17 mouse cellular contexts compared by ENCODE assay signal in genomic region chr7:142478001-142478400, GRCm38 (mm10). TPM values are rescaled to one million over a fixed set of nuclear protein-coding genes. Genes with fewer than 3 reads are reported as not detected.
DNase-seq lines count a peak whose midpoint lies in the region; ATAC-seq and TF ChIP-seq lines count a peak whose summit lies in the region.
"Had no signal": no experiment of that assay in that cellular context is flagged by ENCODE, and none has a peak within 500 bp of the region (broad histone marks: within the 10 kb centered on the region; RNA-seq: fewer than 3 reads in every experiment).

No protein-coding gene starts in this region.

- WGBS in heart, adult 2 months: 71% methylated on average over 6 of the region's 6 CpGs
- WGBS in kidney, postnatal 0 days: 81% methylated on average over 6 of the region's 6 CpGs
- WGBS in kidney, adult 2 months: 92% methylated on average over 6 of the region's 6 CpGs
- WGBS in stomach, embryonic 14.5 days: 89% methylated on average over 6 of the region's 6 CpGs

- H3K4me1 ChIP-seq in heart, adult 2 months (ENCODE audit: control insufficient read depth, insufficient read depth, low read length): peaks cover 11% of the 10 kb centered on the region
- peaks cover 22% of the 10 kb centered on the region for H3K4me1 ChIP-seq in kidney, postnatal 0 days (replicated peaks; ENCODE audit: insufficient read depth, low read length)
- H3K4me1 ChIP-seq in kidney, adult 2 months (ENCODE audit: control insufficient read depth, insufficient read depth, low read length): no peaks in the 10 kb centered on the region
- H3K4me1 ChIP-seq in embryonic fibroblast, embryonic 13.5 days (ENCODE audit: control insufficient read depth, insufficient read depth, low read length): peaks cover 22% of the 10 kb centered on the region
- H3K4me1 ChIP-seq in stomach, embryonic 14.5 days (ENCODE audit: control insufficient read depth, insufficient read depth, low read length): peaks cover 62% of the 10 kb centered on the region

- no peaks in the 10 kb centered on the region for H3K27me3 ChIP-seq in heart, adult 2 months (ENCODE audit: control insufficient read depth, insufficient read depth, low read length)
- no peaks in the 10 kb centered on the region for H3K27me3 ChIP-seq in kidney, postnatal 0 days (ENCODE audit: insufficient read depth, low read length)
- no peaks in the 10 kb centered on the region for H3K27me3 ChIP-seq in kidney, adult 2 months (replicated peaks; ENCODE audit: control insufficient read depth, insufficient read depth, low read length)
- H3K27me3 ChIP-seq in stomach, embryonic 14.5 days (ENCODE audit: control insufficient read depth, insufficient read depth, low read length): no peaks in the 10 kb centered on the region
- H3K27me3 ChIP-seq: hindbrain, embryonic 15.5 days; Patski had no signal

- H3K36me3 ChIP-seq in heart, adult 2 months (ENCODE audit: control insufficient read depth, insufficient read depth, low read length): no peaks in the 10 kb centered on the region
- no peaks in the 10 kb centered on the region for H3K36me3 ChIP-seq in kidney, postnatal 0 days (ENCODE audit: insufficient read depth, low read length)
- no peaks in the 10 kb centered on the region for H3K36me3 ChIP-seq in kidney, adult 2 months (ENCODE audit: control insufficient read depth, insufficient read depth, low read length)
- H3K36me3 ChIP-seq in stomach, embryonic 14.5 days (ENCODE audit: control insufficient read depth, insufficient read depth, low read length): peaks cover 8% of the 10 kb centered on the region; the same call in 1 of the 2 replicates
- H3K36me3 ChIP-seq: hindbrain, embryonic 15.5 days had no signal

- no peaks in the 10 kb centered on the region for H3K79me2 ChIP-seq in heart, adult 2 months (replicated peaks; ENCODE audit: control insufficient read depth, insufficient read depth, low read length)

- peak overlapping the region; percentile 80 for H3K27ac ChIP-seq in heart, adult 2 months
- no peak overlapping the region for H3K27ac ChIP-seq in kidney, postnatal 0 days
- H3K27ac ChIP-seq in kidney, adult 2 months (ENCODE audit: insufficient read depth, low read depth, low read length): no peak overlapping the region
- H3K27ac ChIP-seq in embryonic fibroblast, embryonic 13.5 days (ENCODE audit: insufficient read depth, low read length): peak overlapping the region; percentile 55; the same call in 1 of the 2 replicates
- H3K27ac ChIP-seq in stomach, embryonic 14.5 days (ENCODE audit: low read length): peak overlapping the region; percentile 97; the same call in 1 of the 2 replicates
- H3K27ac ChIP-seq: hindbrain, embryonic 15.5 days had no signal

- TF ChIP-seq POLR2A in heart, adult 2 months (IDR thresholded peaks at IDR 0.05; ENCODE audit: insufficient read depth, low read depth, low read length): no peak
- TF ChIP-seq POLR2A in kidney, adult 2 months (IDR thresholded peaks at IDR 0.05; ENCODE audit: low read depth, low read length): no peak
- TF ChIP-seq POLR2A in embryonic fibroblast, embryonic 13.5 days (IDR thresholded peaks at IDR 0.05; ENCODE audit: low read depth, low read length): no peak

- peak in 1 of 2 experiments; percentile 27 for DNase-seq in heart, adult 2 months
- no peak for DNase-seq in heart, adult 8-10 months (ENCODE audit: low spot score)
- no peak for DNase-seq in kidney, postnatal 0 days (ENCODE audit: low spot score)
- DNase-seq in kidney, adult 2 months: no peak
- DNase-seq in neural tube, embryonic 10.5 days (ENCODE audit: extremely low spot score, low spot score): no peak
- DNase-seq: cerebellum, adult 18-20 months; kidney, postnatal 14 days; thymus, postnatal 25 days had no signal

- peak overlapping the region; percentile 43 for H3K9ac ChIP-seq in heart, adult 2 months (ENCODE audit: low read depth, low read length)
- no peak overlapping the region for H3K9ac ChIP-seq in kidney, postnatal 0 days (ENCODE audit: low read depth, low read length)
- no peak overlapping the region for H3K9ac ChIP-seq in stomach, embryonic 14.5 days (replicated peaks; ENCODE audit: low read depth, low read length)
- H3K9ac ChIP-seq: hindbrain, embryonic 15.5 days had no signal

- no peaks in the 10 kb centered on the region for H3K9me3 ChIP-seq in kidney, postnatal 0 days (replicated peaks; ENCODE audit: low read length)
- H3K9me3 ChIP-seq in stomach, embryonic 14.5 days (ENCODE audit: control insufficient read depth, low read depth, low read length): no peaks in the 10 kb centered on the region
- H3K9me3 ChIP-seq: hindbrain, embryonic 15.5 days had no signal

- TF ChIP-seq CTCF in heart, adult 2 months (IDR thresholded peaks at IDR 0.05): no peak
- TF ChIP-seq CTCF in kidney, postnatal 0 days (IDR thresholded peaks at IDR 0.05; ENCODE audit: low read depth): no peak
- no peak for TF ChIP-seq CTCF in kidney, adult 2 months (conservative IDR thresholded peaks at IDR 0.05; ENCODE audit: insufficient read depth, insufficient read length, low read depth, low read length)
- TF ChIP-seq CTCF in embryonic fibroblast, embryonic 13.5 days (IDR thresholded peaks at IDR 0.05; ENCODE audit: borderline replicate concordance, insufficient read depth, low read length): no peak

- H3K4me2 ChIP-seq in kidney, postnatal 0 days (ENCODE audit: low read length): peak overlapping the region; percentile 41
- H3K4me2 ChIP-seq in stomach, embryonic 14.5 days (replicated peaks; ENCODE audit: low read depth, low read length): peak overlapping the region; percentile 70
- H3K4me2 ChIP-seq: hindbrain, embryonic 15.5 days had no signal

- intact Hi-C loops in heart, adult 2 months (cut with DNase I): loop anchor here (5.0 kb wide), 1 partner anchor 36 kb away; the partner anchor contains the start of gene Tnni2

- no peak for TF ChIP-seq EP300 in heart, adult 2 months (IDR thresholded peaks at IDR 0.05; ENCODE audit: insufficient read depth, low read depth, low read length)

- H3K4me3 ChIP-seq in heart, adult 2 months: peak overlapping the region; percentile 41
- no peak overlapping the region for H3K4me3 ChIP-seq in kidney, postnatal 0 days (replicated peaks; ENCODE audit: low read depth, low read length)
- no peak overlapping the region for H3K4me3 ChIP-seq in kidney, adult 2 months (ENCODE audit: insufficient read depth, low read depth, low read length)
- no peak overlapping the region for H3K4me3 ChIP-seq in embryonic fibroblast, embryonic 13.5 days (ENCODE audit: insufficient read depth, low read length)
- H3K4me3 ChIP-seq in stomach, embryonic 14.5 days (ENCODE audit: low read depth, low read length): peak overlapping the region; percentile 38; the same call in 1 of the 2 replicates
- H3K4me3 ChIP-seq: hindbrain, embryonic 15.5 days had no signal

- ATAC-seq in kidney, postnatal 0 days (replicated peaks; ENCODE audit: low FRiP score, low read depth): no peak
- no peak for ATAC-seq in stomach, embryonic 14.5 days (ENCODE audit: insufficient number of reproducible peaks, insufficient read depth, low FRiP score, low read depth)
- ATAC-seq in activated CD4-positive, CD25-positive, alpha-beta regulatory T cell, adult 4 months: no peak
- ATAC-seq: Patski had no signal

RNA-seq across cellular contexts. Expression of gene Lsp1, which starts 17.4 kb away (rescaled TPM):
- 10 to 100 TPM; 28.4 to 35.0 TPM for total RNA-seq in heart, adult 2 months (2021)
- 96.6 and 107 TPM in 2 replicates for polyA plus RNA-seq in heart, adult 2 months (2012; rRNA removed)
- total RNA-seq in heart, adult 8-10 months (2022): 10 to 100 TPM; 24.0 to 40.3 (median 31.7) TPM
- 161 and 165 TPM in 2 replicates for polyA plus RNA-seq in kidney, postnatal 0 days (2015; fragmentation: Nextera tagmentation; extraction: Ambion mirVana)
- polyA plus RNA-seq in kidney, adult 2 months (2012; rRNA removed): 22.2 and 39.8 TPM in 2 replicates
- polyA plus RNA-seq in embryonic fibroblast, embryonic 13.5 days (2011; ENCODE audit: insufficient read length, low read depth, missing spikeins): 114 and 159 TPM in 2 replicates
- polyA plus RNA-seq in stomach, embryonic 14.5 days (2014; fragmentation: Nextera tagmentation; extraction: Ambion mirVana): 194 and 211 TPM in 2 replicates
- polyA plus RNA-seq in activated CD4-positive, CD25-positive, alpha-beta regulatory T cell, adult 4 months (2017; shearing (Covaris generic)): 1,000 to 10,000 TPM; 1,487 to 1,560 TPM

RNA-seq across cellular contexts. Expression of gene Tnnt3, which starts 20.6 kb away (rescaled TPM):
- 1 to 10 TPM; 1.1 to 1.3 TPM for total RNA-seq in heart, adult 2 months (2021)
- 1.8 TPM in 1 of 2 replicates, not detected in the other for polyA plus RNA-seq in heart, adult 2 months (2012; rRNA removed)
- total RNA-seq in heart, adult 8-10 months (2022): 10 to 100 TPM in 1 of 4 experiments, 1 to 10 TPM in 3; 7.6 to 13.6 (median 9.6) TPM
- 3.4 TPM in 2 replicates for polyA plus RNA-seq in kidney, postnatal 0 days (2015; fragmentation: Nextera tagmentation; extraction: Ambion mirVana)
- 48.3 TPM in 1 of 2 replicates, not detected in the other for polyA plus RNA-seq in kidney, adult 2 months (2012; rRNA removed)
- 1.4 TPM in 2 replicates for polyA plus RNA-seq in embryonic fibroblast, embryonic 13.5 days (2011; ENCODE audit: insufficient read length, low read depth, missing spikeins)
- polyA plus RNA-seq in stomach, embryonic 14.5 days (2014; fragmentation: Nextera tagmentation; extraction: Ambion mirVana): 2.2 and 2.6 TPM in 2 replicates
- polyA plus RNA-seq in activated CD4-positive, CD25-positive, alpha-beta regulatory T cell, adult 4 months (2017; shearing (Covaris generic)): 1 to 10 TPM; 2.8 to 3.0 TPM
- total RNA-seq: layer of hippocampus, postnatal 25 days; megakaryocyte-erythroid progenitor cell, adult 5-6 weeks had no signal

RNA-seq across cellular contexts. Expression of gene Tnni2, which starts 36.4 kb away (rescaled TPM):
- 1 to 10 TPM; 2.7 to 3.0 TPM for total RNA-seq in heart, adult 2 months (2021)
- 5.9 and 7.5 TPM in 2 replicates for polyA plus RNA-seq in heart, adult 2 months (2012; rRNA removed)
- total RNA-seq in heart, adult 8-10 months (2022): 1 to 10 TPM; 5.1 to 10.0 (median 7.8) TPM
- polyA plus RNA-seq in kidney, postnatal 0 days (2015; fragmentation: Nextera tagmentation; extraction: Ambion mirVana): 2.2 and 3.0 TPM in 2 replicates
- 0.54 and 103 TPM in 2 replicates for polyA plus RNA-seq in kidney, adult 2 months (2012; rRNA removed)
- polyA plus RNA-seq in embryonic fibroblast, embryonic 13.5 days (2011; ENCODE audit: insufficient read length, low read depth, missing spikeins): 1.1 TPM in 1 of 2 replicates, not detected in the other
- 4.6 and 5.8 TPM in 2 replicates for polyA plus RNA-seq in stomach, embryonic 14.5 days (2014; fragmentation: Nextera tagmentation; extraction: Ambion mirVana)
- polyA plus RNA-seq in activated CD4-positive, CD25-positive, alpha-beta regulatory T cell, adult 4 months (2017; shearing (Covaris generic)): not detected

RNA-seq across cellular contexts. Expression of gene Syt8, which starts 43.4 kb away (rescaled TPM):
- total RNA-seq in heart, adult 2 months (2021): not detected
- polyA plus RNA-seq in heart, adult 2 months (2012; rRNA removed): not detected in 2 replicates
- under 1 TPM in 1 of 4 experiments, not detected in 3; 0.25 TPM for total RNA-seq in heart, adult 8-10 months (2022)
- polyA plus RNA-seq in kidney, postnatal 0 days (2015; fragmentation: Nextera tagmentation; extraction: Ambion mirVana): 2.5 and 4.8 TPM in 2 replicates
- polyA plus RNA-seq in kidney, adult 2 months (2012; rRNA removed): 1.8 and 3.3 TPM in 2 replicates
- 1.3 and 2.4 TPM in 2 replicates for polyA plus RNA-seq in embryonic fibroblast, embryonic 13.5 days (2011; ENCODE audit: insufficient read length, low read depth, missing spikeins)
- polyA plus RNA-seq in stomach, embryonic 14.5 days (2014; fragmentation: Nextera tagmentation; extraction: Ambion mirVana): 4.8 and 6.6 TPM in 2 replicates
- not detected for polyA plus RNA-seq in activated CD4-positive, CD25-positive, alpha-beta regulatory T cell, adult 4 months (2017; shearing (Covaris generic))
- total RNA-seq: gastrocnemius, postnatal 4 days; layer of hippocampus, postnatal 25 days; megakaryocyte-erythroid progenitor cell, adult 5-6 weeks had no signal
- polyA plus RNA-seq: hindbrain, embryonic 15.5 days; limb, embryonic 11.5 days had no signal

RNA-seq across cellular contexts. Expression of gene Mrpl23, which starts 54.5 kb away (rescaled TPM):
- 1 to 10 TPM in 1 of 2 experiments, under 1 TPM in 1; 0.89 to 2.1 TPM for total RNA-seq in heart, adult 2 months (2021)
- 12.8 and 18.0 TPM in 2 replicates for polyA plus RNA-seq in heart, adult 2 months (2012; rRNA removed)
- 10 to 100 TPM in 2 of 4 experiments, 1 to 10 TPM in 1, under 1 TPM in 1; 0.90 to 35.4 (median 16.1) TPM for total RNA-seq in heart, adult 8-10 months (2022)
- 21.3 and 22.6 TPM in 2 replicates for polyA plus RNA-seq in kidney, postnatal 0 days (2015; fragmentation: Nextera tagmentation; extraction: Ambion mirVana)
- polyA plus RNA-seq in kidney, adult 2 months (2012; rRNA removed): 10.3 and 11.0 TPM in 2 replicates
- polyA plus RNA-seq in embryonic fibroblast, embryonic 13.5 days (2011; ENCODE audit: insufficient read length, low read depth, missing spikeins): 8.2 and 10.6 TPM in 2 replicates
- 32.6 and 35.6 TPM in 2 replicates for polyA plus RNA-seq in stomach, embryonic 14.5 days (2014; fragmentation: Nextera tagmentation; extraction: Ambion mirVana)
- polyA plus RNA-seq in activated CD4-positive, CD25-positive, alpha-beta regulatory T cell, adult 4 months (2017; shearing (Covaris generic)): 10 to 100 TPM; 10.2 to 31.9 TPM

Comparison
In these comparisons a context has a peak if more than half of its experiments do, and no peak if none do; other contexts are left out.
1. H3K27ac ChIP-seq: peak in heart, adult 2 months (single experiment), embryonic fibroblast, embryonic 13.5 days (single experiment) and stomach, embryonic 14.5 days (single experiment); none in kidney, postnatal 0 days (single experiment) and kidney, adult 2 months (single experiment).
2. H3K4me3 ChIP-seq: peak in heart, adult 2 months (single experiment) and stomach, embryonic 14.5 days (single experiment); none in kidney, postnatal 0 days (single experiment), kidney, adult 2 months (single experiment) and embryonic fibroblast, embryonic 13.5 days (single experiment).